Mouse (Mus musculus): ENCODE results near the gene Msantd2.

DNA sequence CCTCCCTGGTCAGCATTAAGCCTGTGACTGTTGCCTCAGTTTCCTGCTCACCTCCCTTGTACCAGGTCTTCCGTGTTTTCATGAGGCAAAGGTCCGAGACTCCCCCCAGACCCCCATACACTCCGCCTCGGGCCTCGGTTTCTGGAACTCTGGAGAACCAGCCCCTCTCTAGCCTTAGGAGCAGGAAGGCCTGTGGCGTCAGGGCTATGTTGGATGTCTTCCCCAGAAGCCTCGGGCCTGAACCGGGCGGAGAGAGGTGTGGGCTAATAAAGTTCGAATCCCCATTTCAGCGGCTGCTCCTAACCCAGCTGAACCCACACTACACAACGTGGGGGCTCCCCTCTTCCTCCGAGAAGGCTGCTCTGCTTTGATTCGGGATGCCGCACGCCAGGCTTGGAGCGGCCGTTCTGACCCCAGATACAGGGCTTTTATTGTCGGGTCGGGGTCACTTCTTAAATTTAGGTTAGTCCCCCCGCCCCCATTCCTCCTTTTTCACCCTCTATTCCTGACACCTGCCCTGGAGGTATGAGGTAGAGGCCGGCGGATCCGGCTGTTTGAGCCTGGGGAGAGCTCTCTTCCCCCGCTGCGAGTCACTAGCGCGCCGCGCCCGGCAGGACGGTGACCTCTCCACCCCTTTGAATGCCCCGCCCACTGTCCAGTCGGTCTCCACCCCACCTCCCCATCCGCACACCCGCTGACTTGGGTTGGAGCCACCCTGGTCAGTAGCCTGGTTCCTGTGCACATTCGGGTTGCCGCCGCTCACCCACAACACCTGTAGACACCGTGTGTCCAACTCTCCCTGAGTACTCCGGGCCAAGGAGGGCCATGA lies 38.5 kb downstream of the Msantd2 start, which contains the start of gene Esam:
- TF ChIP-seq CTCF (IDR thresholded peaks at IDR 0.05; ENCODE audit: borderline replicate concordance, insufficient read depth, low read depth, low read length) (no peak), POLR2A (IDR thresholded peaks at IDR 0.05; ENCODE audit: borderline replicate concordance, insufficient read depth, low read length) (no peak)

All from cerebellum, adult 2 months (tissue).